Mouse (Mus musculus): Measurements from ENCODE around the gene Aqp9. TPM values are rescaled to one million over a fixed set of nuclear protein-coding genes. Genes with fewer than 3 reads are reported as not detected.

Gene Aqp9
- polyA plus RNA-seq, 1 experiment from 2014 or later: 13.6 TPM

GRCm38 (mm10) chr9:71175686-71176085 lies 7.2 kb upstream of the Aqp9 start:
- ATAC-seq (replicated peaks; ENCODE audit: low FRiP score): no peak
- Histone ChIP-seq H3K36me3 (ENCODE audit: control insufficient read depth, insufficient read depth, low read length) (no peaks in the 10 kb centered on the region), H3K9ac (ENCODE audit: low read depth, low read length) (no peak overlapping the region), H3K4me2 (no peak overlapping the region), H3K27me3 (replicated peaks; ENCODE audit: control insufficient read depth, insufficient read depth, low read length) (no peaks in the 10 kb centered on the region), H3K9me3 (ENCODE audit: control insufficient read depth, low read length) (no peaks in the 10 kb centered on the region), H3K4me1 (replicated peaks; ENCODE audit: control insufficient read depth, insufficient read depth, low read length) (peaks cover 12% of the 10 kb centered on the region), H3K4me3 (ENCODE audit: low read depth, low read length) (no peak overlapping the region), H3K27ac (ENCODE audit: low read depth, low read length) (no peak overlapping the region)
- 63% methylated on average over 1 of the region's 1 CpGs for WGBS
- no peak for DNase-seq (ENCODE audit: low spot score)

GRCm38 (mm10) chr9:71174316-71174975 lies 6.0 kb upstream of the Aqp9 start:
- peaks cover 9% of the 10 kb centered on the region for H3K4me1 ChIP-seq (replicated peaks; ENCODE audit: control insufficient read depth, insufficient read depth, low read length)
- H3K27ac ChIP-seq (ENCODE audit: low read depth, low read length): peak overlapping the region; percentile 6; the same call in 1 of the 2 replicates
- WGBS: 51% methylated on average over 5 of the region's 5 CpGs

GRCm38 (mm10) chr9:71173533-71173932 lies 5.1 kb upstream of the Aqp9 start:
- ATAC-seq (replicated peaks; ENCODE audit: low FRiP score): no peak
- H3K4me2 ChIP-seq: no peak overlapping the region
- H3K36me3 ChIP-seq (ENCODE audit: control insufficient read depth, insufficient read depth, low read length): no peaks in the 10 kb centered on the region
- H3K27me3 ChIP-seq (replicated peaks; ENCODE audit: control insufficient read depth, insufficient read depth, low read length): no peaks in the 10 kb centered on the region
- H3K4me1 ChIP-seq (replicated peaks; ENCODE audit: control insufficient read depth, insufficient read depth, low read length): peaks cover 13% of the 10 kb centered on the region
- 67% methylated on average over 9 of the region's 9 CpGs for WGBS
- no peaks in the 10 kb centered on the region for H3K9me3 ChIP-seq (ENCODE audit: control insufficient read depth, low read length)
- DNase-seq (ENCODE audit: low spot score): no peak
- no peak overlapping the region for H3K27ac ChIP-seq (ENCODE audit: low read depth, low read length)
- H3K9ac ChIP-seq (ENCODE audit: low read depth, low read length): no peak overlapping the region
- no peak overlapping the region for H3K4me3 ChIP-seq (ENCODE audit: low read depth, low read length)

More at GRCm38 (mm10) chr9:71174316-71174975, 6.0 kb upstream of the Aqp9 start:
- Histone ChIP-seq H3K9ac (ENCODE audit: low read depth, low read length) (no peak overlapping the region), H3K36me3 (ENCODE audit: control insufficient read depth, insufficient read depth, low read length) (no peaks in the 10 kb centered on the region), H3K27me3 (replicated peaks; ENCODE audit: control insufficient read depth, insufficient read depth, low read length) (no peaks in the 10 kb centered on the region), H3K4me3 (ENCODE audit: low read depth, low read length) (no peak overlapping the region), H3K4me2 (no peak overlapping the region), H3K9me3 (ENCODE audit: control insufficient read depth, low read length) (no peaks in the 10 kb centered on the region)
- ATAC-seq (replicated peaks; ENCODE audit: low FRiP score) (no peak), DNase-seq (ENCODE audit: low spot score) (no peak)

GRCm38 (mm10) chr9:71167473-71168215 lies 838 bp downstream of the Aqp9 start:
- H3K27ac ChIP-seq (ENCODE audit: low read depth, low read length): peak overlapping the region; percentile 74
- ATAC-seq (replicated peaks; ENCODE audit: low FRiP score) (no peak), DNase-seq (ENCODE audit: low spot score) (no peak)
- no peak overlapping the region for H3K4me3 ChIP-seq (ENCODE audit: low read depth, low read length)
- peak overlapping the region; percentile 46 for H3K9ac ChIP-seq (ENCODE audit: low read depth, low read length)
- WGBS: 47% methylated on average over 2 of the region's 2 CpGs
- H3K4me1 ChIP-seq (replicated peaks; ENCODE audit: control insufficient read depth, insufficient read depth, low read length): peaks cover 43% of the 10 kb centered on the region
- H3K27me3 ChIP-seq (replicated peaks; ENCODE audit: control insufficient read depth, insufficient read depth, low read length): no peaks in the 10 kb centered on the region
- H3K4me2 ChIP-seq: peak overlapping the region; percentile 9
- H3K9me3 ChIP-seq (ENCODE audit: control insufficient read depth, low read length): no peaks in the 10 kb centered on the region
- no peaks in the 10 kb centered on the region for H3K36me3 ChIP-seq (ENCODE audit: control insufficient read depth, insufficient read depth, low read length)

GRCm38 (mm10) chr9:71166871-71167465 lies 1.5 kb downstream of the Aqp9 start:
- DNase-seq (ENCODE audit: low spot score) (no peak), ATAC-seq (replicated peaks; ENCODE audit: low FRiP score) (no peak)
- WGBS: 40% methylated on average over 5 of the region's 5 CpGs
- Histone ChIP-seq H3K27me3 (replicated peaks; ENCODE audit: control insufficient read depth, insufficient read depth, low read length) (no peaks in the 10 kb centered on the region), H3K9me3 (ENCODE audit: control insufficient read depth, low read length) (no peaks in the 10 kb centered on the region), H3K4me2 (peak overlapping the region; percentile 52), H3K27ac (ENCODE audit: low read depth, low read length) (peak overlapping the region; percentile 97), H3K4me1 (replicated peaks; ENCODE audit: control insufficient read depth, insufficient read depth, low read length) (peaks cover 43% of the 10 kb centered on the region), H3K4me3 (ENCODE audit: low read depth, low read length) (no peak overlapping the region), H3K9ac (ENCODE audit: low read depth, low read length) (peak overlapping the region; percentile 46; the same call in 1 of the 2 replicates), H3K36me3 (ENCODE audit: control insufficient read depth, insufficient read depth, low read length) (no peaks in the 10 kb centered on the region)

- peak overlapping the region; percentile 59 for H3K4me2 ChIP-seq
- H3K27ac ChIP-seq (ENCODE audit: low read depth, low read length): peak overlapping the region; percentile 97
- H3K4me1 ChIP-seq (replicated peaks; ENCODE audit: control insufficient read depth, insufficient read depth, low read length): peaks cover 47% of the 10 kb centered on the region
- H3K9ac ChIP-seq (ENCODE audit: low read depth, low read length): peak overlapping the region; percentile 51
- DNase-seq (ENCODE audit: low spot score) (no peak), ATAC-seq (replicated peaks; ENCODE audit: low FRiP score) (peak; percentile 95)
- H3K9me3 ChIP-seq (ENCODE audit: control insufficient read depth, low read length): no peaks in the 10 kb centered on the region
- H3K27me3 ChIP-seq (replicated peaks; ENCODE audit: control insufficient read depth, insufficient read depth, low read length): no peaks in the 10 kb centered on the region
- H3K36me3 ChIP-seq (ENCODE audit: control insufficient read depth, insufficient read depth, low read length): no peaks in the 10 kb centered on the region
- 48% methylated on average over 5 of the region's 5 CpGs for WGBS
- H3K4me3 ChIP-seq (ENCODE audit: low read depth, low read length): no peak overlapping the region
These were observed 2.3 kb downstream of the Aqp9 start for GRCm38 (mm10) chr9:71166019-71166705.

GRCm38 (mm10) chr9:71165510-71165909 lies 3.0 kb downstream of the Aqp9 start:
- ATAC-seq (replicated peaks; ENCODE audit: low FRiP score) (peak; percentile 22; the same call in 1 of the 2 replicates), DNase-seq (ENCODE audit: low spot score) (no peak)
- Histone ChIP-seq H3K36me3 (ENCODE audit: control insufficient read depth, insufficient read depth, low read length) (no peaks in the 10 kb centered on the region), H3K4me2 (peak overlapping the region; percentile 59), H3K4me1 (replicated peaks; ENCODE audit: control insufficient read depth, insufficient read depth, low read length) (peaks cover 50% of the 10 kb centered on the region), H3K4me3 (ENCODE audit: low read depth, low read length) (no peak overlapping the region), H3K9ac (ENCODE audit: low read depth, low read length) (peak overlapping the region; percentile 51), H3K27me3 (replicated peaks; ENCODE audit: control insufficient read depth, insufficient read depth, low read length) (no peaks in the 10 kb centered on the region), H3K9me3 (ENCODE audit: control insufficient read depth, low read length) (no peaks in the 10 kb centered on the region), H3K27ac (ENCODE audit: low read depth, low read length) (peak overlapping the region; percentile 97)
- WGBS: 43% methylated on average over 2 of the region's 2 CpGs

- peak overlapping the region; percentile 51 for H3K9ac ChIP-seq (ENCODE audit: low read depth, low read length)
- DNase-seq (ENCODE audit: low spot score): no peak
- no peak overlapping the region for H3K4me3 ChIP-seq (ENCODE audit: low read depth, low read length)
- H3K4me1 ChIP-seq (replicated peaks; ENCODE audit: control insufficient read depth, insufficient read depth, low read length): peaks cover 55% of the 10 kb centered on the region
- H3K27me3 ChIP-seq (replicated peaks; ENCODE audit: control insufficient read depth, insufficient read depth, low read length): no peaks in the 10 kb centered on the region
- no peaks in the 10 kb centered on the region for H3K9me3 ChIP-seq (ENCODE audit: control insufficient read depth, low read length)
- 54% methylated on average over 6 of the region's 6 CpGs for WGBS
- H3K27ac ChIP-seq (ENCODE audit: low read depth, low read length): peak overlapping the region; percentile 97
- H3K4me2 ChIP-seq: peak overlapping the region; percentile 59
- no peaks in the 10 kb centered on the region for H3K36me3 ChIP-seq (ENCODE audit: control insufficient read depth, insufficient read depth, low read length)
- no peak for ATAC-seq (replicated peaks; ENCODE audit: low FRiP score)
These were observed 3.4 kb downstream of the Aqp9 start for GRCm38 (mm10) chr9:71165061-71165460.

Data from liver, embryonic 11.5 days (tissue).